Mouse (Mus musculus): ENCODE results near the gene Lemd2. TPM values are rescaled to one million over a fixed set of nuclear protein-coding genes. Genes with fewer than 3 reads are reported as not detected.

The Lemd2 gene
- total RNA-seq, 2 experiments from 2014 or later: 38.8 to 46.6 TPM

GRCm38 (mm10) chr17:27228216-27228915, 24.1 kb upstream of the Lemd2 start:
- DNase-seq (ENCODE audit: low spot score in 2 of 2): no peak

GRCm38 (mm10) chr17:27227258-27227657, 23.0 kb upstream of the Lemd2 start:
- peak; percentile 21 to 40 for DNase-seq (ENCODE audit: low spot score in 2 of 2)

- DNase-seq (ENCODE audit: low spot score in 2 of 2): no peak
Observed at GRCm38 (mm10) chr17:27226701-27227100, 22.4 kb upstream of the Lemd2 start.

GRCm38 (mm10) chr17:27225801-27226200, 21.5 kb upstream of the Lemd2 start:
- DNase-seq (ENCODE audit: low spot score in 2 of 2): no peak

- no peak for DNase-seq (ENCODE audit: low spot score in 2 of 2)
Observed at GRCm38 (mm10) chr17:27223821-27224220, 19.6 kb upstream of the Lemd2 start.

- DNase-seq (ENCODE audit: low spot score in 2 of 2): no peak
Observed at GRCm38 (mm10) chr17:27221562-27221961, 17.3 kb upstream of the Lemd2 start.

GRCm38 (mm10) chr17:27218916-27219315, 14.6 kb upstream of the Lemd2 start:
- no peak for DNase-seq (ENCODE audit: low spot score in 2 of 2)

- DNase-seq (ENCODE audit: low spot score in 2 of 2): no peak
Observed at GRCm38 (mm10) chr17:27218364-27218763, 14.1 kb upstream of the Lemd2 start.

GRCm38 (mm10) chr17:27212768-27213525, 8.7 kb upstream of the Lemd2 start:
- DNase-seq (ENCODE audit: low spot score in 2 of 2): peak in 1 of 2 experiments; percentile 28

- no peak for DNase-seq (ENCODE audit: low spot score in 2 of 2)
Observed at GRCm38 (mm10) chr17:27212006-27212405, 7.7 kb upstream of the Lemd2 start.

GRCm38 (mm10) chr17:27207113-27207707, 2.9 kb upstream of the Lemd2 start:
- DNase-seq (ENCODE audit: low spot score in 2 of 2): no peak

GRCm38 (mm10) chr17:27203358-27204074, 753 bp downstream of the Lemd2 start:
- DNase-seq (ENCODE audit: low spot score in 2 of 2): no peak

- DNase-seq (ENCODE audit: low spot score in 2 of 2): no peak
Observed at GRCm38 (mm10) chr17:27202919-27203357, 1.3 kb downstream of the Lemd2 start.

GRCm38 (mm10) chr17:27201981-27202380, 2.3 kb downstream of the Lemd2 start:
- DNase-seq (ENCODE audit: low spot score in 2 of 2): no peak

GRCm38 (mm10) chr17:27200801-27201200, 3.5 kb downstream of the Lemd2 start:
- no peak for DNase-seq (ENCODE audit: low spot score in 2 of 2)

GRCm38 (mm10) chr17:27199864-27200263, 4.4 kb downstream of the Lemd2 start:
- DNase-seq (ENCODE audit: low spot score in 2 of 2): peak; percentile 43 to 67

- DNase-seq (ENCODE audit: low spot score in 2 of 2): no peak
Observed at GRCm38 (mm10) chr17:27199205-27199604, 5.1 kb downstream of the Lemd2 start.

GRCm38 (mm10) chr17:27196206-27196605, 8.1 kb downstream of the Lemd2 start:
- DNase-seq (ENCODE audit: low spot score in 2 of 2): no peak

- DNase-seq (ENCODE audit: low spot score in 2 of 2): peak in 1 of 2 experiments; percentile 37
Observed at GRCm38 (mm10) chr17:27194258-27195185, 9.7 kb downstream of the Lemd2 start.

GRCm38 (mm10) chr17:27191804-27192203, 12.5 kb downstream of the Lemd2 start:
- DNase-seq (ENCODE audit: low spot score in 2 of 2): no peak

Measured in left cerebral cortex, adult 18-20 months (tissue).